Mouse (Mus musculus) spleen, postnatal 36 days (tissue): ENCODE measurements at regions not wholly inside any gene's neighbourhood (a gene's known extent, or its start where the extent isn't known, plus 50 kb on each side); places are given as distances from the start of the nearest gene placed in this dataset.

ENCODE experiments used
- DNase-seq, 2 experiments: peaks; one replicate each; pipeline ENCODE4 v3.0.0; 2022; ENCODE audit warnings: low spot score in 2 of 2, mixed read lengths in 1 of 2

- DNase-seq, result no peak
Measured at GRCm38 (mm10) chr8:11979056-11979455, 138.8 kb downstream of the Tex29 start.

GRCm38 (mm10) chr8:11981458-11981857, 141.2 kb downstream of the Tex29 start:
- DNase-seq, result no peak

DNA sequence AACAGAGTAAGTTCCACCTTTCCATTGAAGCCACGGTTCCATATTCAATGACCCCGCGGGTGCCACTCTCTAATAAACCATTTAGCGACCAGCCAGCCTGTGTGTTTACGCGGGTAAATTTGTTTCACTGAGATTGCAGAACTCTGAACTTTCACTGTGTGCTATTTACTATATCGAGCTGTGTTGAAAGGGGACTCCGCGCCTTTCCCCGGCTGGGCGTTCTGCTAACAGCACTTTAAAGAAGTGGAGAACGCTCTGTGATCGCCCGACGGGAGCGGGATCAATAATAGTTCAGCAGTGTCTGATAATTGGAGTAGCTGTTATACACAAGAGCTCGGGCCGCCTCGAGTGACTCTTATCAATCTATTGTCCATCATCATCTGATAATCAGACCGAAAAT, 149.8 kb downstream of the Tex29 start:
- no peak for DNase-seq

- DNase-seq, result no peak
Measured at GRCm38 (mm10) chr8:11999736-12000458, 159.6 kb downstream of the Tex29 start.

DNA sequence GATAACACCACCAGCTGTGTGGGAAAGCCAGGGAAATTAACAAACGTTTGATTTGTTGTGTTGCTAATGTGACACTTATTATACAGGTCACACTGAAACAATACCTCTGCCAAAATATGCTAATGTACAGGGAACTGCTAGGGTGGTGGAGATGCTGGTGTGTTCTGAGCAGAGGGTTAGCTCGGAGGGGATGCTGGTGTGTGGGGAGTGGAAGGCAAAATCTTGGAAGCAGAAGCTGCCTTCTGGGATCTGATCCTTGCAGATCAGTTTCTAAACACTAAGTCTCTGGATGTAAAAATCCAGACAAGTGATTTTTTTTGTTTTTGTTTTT, 160.2 kb downstream of the Tex29 start:
- DNase-seq, result no peak

GRCm38 (mm10) chr8:12004241-12004640, 164.0 kb downstream of the Tex29 start:
- no peak for DNase-seq

DNA sequence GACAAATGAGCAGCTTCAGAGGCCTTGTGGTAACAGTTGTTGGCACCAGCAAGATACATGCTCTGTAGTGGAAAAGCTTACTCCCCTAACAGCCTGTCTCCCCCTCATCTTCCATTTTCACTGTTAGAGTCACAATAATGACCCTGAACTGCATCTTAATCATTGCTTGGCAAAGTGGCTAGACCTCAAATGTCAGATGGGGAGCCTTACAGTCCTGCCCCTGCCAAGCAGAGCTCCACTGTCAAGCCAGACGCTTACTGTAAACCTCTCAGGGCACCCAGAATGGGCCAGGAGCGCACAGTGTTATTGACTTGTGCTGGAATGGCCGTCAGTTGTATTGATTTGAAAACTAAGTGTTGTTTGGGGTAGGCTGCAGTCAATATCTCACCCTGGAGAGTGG, 172.5 kb downstream of the Tex29 start:
- no peak for DNase-seq

- no peak for DNase-seq
Measured at GRCm38 (mm10) chr8:12017750-12018149, 177.5 kb downstream of the Tex29 start.

- no peak for DNase-seq
Measured at GRCm38 (mm10) chr8:12019272-12019671, 179.0 kb downstream of the Tex29 start.

DNA sequence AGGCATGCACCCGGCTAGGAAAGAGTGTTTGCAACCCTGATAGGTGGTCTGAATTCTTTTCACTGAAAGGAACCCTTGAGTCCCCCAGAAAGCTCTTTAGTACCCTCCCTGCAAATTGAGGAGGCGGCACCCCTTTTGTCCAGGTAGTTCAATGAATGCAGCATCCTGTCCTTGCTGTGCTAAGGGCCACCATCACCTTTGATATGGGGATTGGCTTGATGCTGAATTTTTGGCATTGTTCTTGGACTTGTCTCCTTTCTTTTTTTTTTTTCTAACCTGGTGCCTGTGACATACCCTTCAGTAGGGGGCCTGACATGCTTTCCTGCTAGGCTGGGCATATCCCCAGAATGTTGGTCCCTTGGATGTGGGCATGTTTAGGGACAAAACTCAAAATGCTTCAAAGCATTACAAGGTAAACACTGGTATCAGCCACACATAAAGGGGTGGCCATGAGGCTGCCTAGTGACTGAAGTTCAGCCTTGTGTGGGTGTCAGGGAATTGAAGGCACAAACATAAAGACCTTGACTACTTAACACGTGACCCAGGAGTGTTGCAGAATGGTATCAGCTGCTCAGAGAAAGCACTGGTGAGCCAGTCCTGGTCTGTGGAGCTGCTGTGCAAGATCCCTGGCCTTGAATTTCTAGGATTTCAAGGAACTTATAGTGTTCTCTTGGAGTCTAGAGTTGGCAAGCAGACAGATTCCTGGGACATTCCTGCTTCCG, 183.6 kb downstream of the Tex29 start:
- DNase-seq, result no peak

GRCm38 (mm10) chr8:12030363-12031116, 190.3 kb downstream of the Tex29 start:
- DNase-seq, result no peak

DNA sequence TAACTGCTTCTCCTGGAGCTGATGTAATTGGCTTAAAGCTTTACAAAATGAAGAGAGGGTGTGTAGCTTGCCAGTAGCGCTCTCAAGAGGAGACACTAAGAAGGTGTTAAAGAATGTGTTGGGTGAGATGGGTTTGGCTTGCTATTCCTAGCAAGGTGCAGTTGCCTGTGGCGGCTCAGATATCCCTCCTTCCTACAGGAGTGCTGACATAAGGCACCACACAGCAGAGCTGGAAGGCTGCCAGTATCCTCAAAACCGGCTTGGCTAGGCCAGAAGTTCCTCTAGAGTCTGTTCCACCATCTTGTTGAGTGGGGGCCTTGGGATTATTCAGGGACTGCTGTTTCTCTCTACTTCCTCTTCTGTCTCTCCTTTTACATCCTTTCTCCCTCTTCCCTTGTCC, 191.5 kb downstream of the Tex29 start:
- no peak for DNase-seq

- DNase-seq, result no peak
Measured at GRCm38 (mm10) chr8:12032386-12032785, 192.1 kb downstream of the Tex29 start.

DNA sequence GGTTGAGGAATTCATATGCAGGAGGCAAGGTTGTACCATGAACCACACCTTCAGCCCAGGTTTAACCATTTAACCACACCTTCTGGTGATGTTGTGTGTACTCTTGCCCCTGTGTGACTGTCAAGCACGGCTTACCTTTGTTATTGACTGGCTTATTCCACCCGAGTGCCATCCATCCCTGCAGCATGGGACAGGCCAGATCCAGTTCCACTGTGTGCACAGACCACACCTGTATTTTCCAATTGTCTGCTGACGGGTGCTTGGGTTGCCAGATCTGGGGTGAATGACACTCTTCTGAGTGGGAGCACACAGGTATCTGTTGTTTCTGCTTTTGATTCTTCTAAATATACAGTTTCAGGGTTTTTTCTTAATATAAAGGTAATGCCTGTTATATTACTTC, 196.1 kb downstream of the Tex29 start:
- no peak for DNase-seq

DNA sequence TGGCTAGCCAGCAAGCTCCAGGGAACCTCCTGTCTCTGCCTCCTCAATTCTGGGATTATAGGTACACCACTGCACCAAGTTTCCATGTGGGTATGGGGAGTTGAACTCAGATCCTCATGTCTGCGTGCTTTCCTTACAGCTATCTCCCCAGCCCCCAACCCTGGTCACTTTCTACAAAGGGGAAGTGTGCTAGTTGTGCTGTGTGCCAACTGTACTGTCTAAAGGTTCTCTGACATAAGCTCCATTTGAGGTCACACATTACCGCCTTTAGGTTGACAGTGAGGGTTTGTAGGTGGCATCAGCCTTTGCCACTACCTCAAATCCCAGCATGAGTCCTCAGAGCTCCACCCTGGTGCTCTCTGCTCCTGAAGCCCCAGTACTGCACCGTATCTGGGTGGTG, 200.7 kb downstream of the Tex29 start:
- DNase-seq, result no peak

- DNase-seq, result no peak
Measured at GRCm38 (mm10) chr8:12041662-12042061, 201.4 kb downstream of the Tex29 start.

DNA sequence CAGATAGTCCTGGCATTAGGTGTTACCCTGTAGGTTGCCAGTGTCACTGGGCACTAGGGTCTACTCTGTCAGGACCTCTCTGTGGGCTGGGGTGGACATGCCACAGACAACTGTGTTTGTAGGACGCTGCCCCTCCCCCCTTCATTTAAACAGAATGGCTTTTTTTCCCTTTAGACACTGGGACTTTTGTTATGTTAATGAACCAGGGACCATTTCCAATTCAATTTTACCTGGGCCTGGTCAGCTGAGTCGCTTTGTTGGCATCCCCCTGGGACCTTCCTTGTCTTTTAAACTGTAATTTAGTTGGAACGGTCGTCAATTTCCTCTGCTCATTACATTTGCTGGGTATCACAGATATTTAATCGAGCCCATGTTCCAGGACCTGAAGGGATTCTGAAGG, 210.6 kb downstream of the Tex29 start:
- no peak for DNase-seq

DNA sequence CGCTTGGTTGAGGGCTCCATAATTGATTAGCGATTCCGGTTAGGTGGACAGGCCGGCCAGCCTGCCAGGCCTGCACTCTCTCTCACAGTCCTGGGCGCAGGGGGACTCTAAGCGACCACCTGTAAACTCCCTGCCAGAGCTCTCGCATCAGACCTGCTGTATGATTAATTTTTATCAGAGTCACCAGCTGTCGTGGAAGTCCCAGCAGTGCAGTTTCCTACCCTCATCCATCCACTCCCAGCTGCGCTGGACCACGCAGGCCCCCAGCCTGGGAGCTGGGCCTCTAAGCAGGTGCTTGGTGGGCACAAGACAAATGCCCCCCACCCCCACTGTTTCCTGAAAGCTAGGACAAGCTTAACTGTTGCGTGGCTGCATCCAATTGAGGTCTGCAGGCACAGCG, 211.1 kb downstream of the Tex29 start:
- no peak for DNase-seq

GRCm38 (mm10) chr8:12055931-12056330, 215.7 kb downstream of the Tex29 start:
- no peak for DNase-seq

DNA sequence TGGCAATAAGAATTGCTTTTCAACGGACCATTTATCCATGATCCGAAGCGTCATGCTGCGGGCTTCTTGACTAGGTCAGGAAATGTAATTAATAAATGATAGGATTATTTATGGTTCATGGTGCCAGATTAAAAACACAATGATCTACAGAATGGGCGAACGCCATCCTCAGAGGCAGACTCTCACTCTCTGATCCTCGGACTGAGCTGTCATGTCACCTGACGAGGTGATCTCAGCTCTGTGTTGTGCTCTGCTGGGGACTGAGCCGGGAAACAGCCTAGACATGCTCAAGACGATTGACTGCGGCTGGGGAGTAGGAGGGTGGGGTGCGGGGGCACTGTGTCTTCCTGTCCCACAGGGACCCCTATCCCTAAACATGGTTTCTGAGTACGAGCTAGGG, 217.4 kb upstream of the A230072I06Rik start:
- DNase-seq, result no peak

- no peak for DNase-seq
Measured at GRCm38 (mm10) chr8:12062710-12063109, 215.9 kb upstream of the A230072I06Rik start.

DNA sequence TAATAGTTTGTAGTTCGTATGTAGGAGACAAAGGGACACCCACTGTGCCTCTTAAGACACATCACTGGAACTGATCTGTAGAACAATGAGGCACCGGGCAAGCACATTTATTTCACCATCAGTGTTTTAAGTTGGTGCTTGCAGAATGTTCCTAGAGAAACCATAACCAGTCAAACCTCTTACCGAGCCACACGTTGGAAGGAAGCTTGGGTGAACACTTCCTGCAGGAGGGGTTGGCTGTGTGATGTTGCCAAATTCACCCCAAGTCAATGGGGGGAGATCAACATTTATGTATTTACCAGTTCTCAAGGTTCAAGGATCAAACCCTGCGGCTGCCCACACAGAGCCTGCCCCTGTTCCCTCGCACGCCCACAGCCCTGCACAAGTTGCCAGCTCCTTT, 214.0 kb upstream of the A230072I06Rik start:
- no peak for DNase-seq

GRCm38 (mm10) chr8:12066454-12066853, 212.2 kb upstream of the A230072I06Rik start:
- no peak for DNase-seq
